Mouse (Mus musculus) myocyte (in vitro differentiated cells): ENCODE measurements around the gene Psmb1.

ENCODE experiments used
- POLR2A ChIP-seq: IDR thresholded peaks from one replicate; pipeline ENCODE4 v1.6.1; 2011; ENCODE audit warnings: low read depth, mild to moderate bottlenecking, control low read depth, moderate library complexity; ENCODE audit not compliant: insufficient read length
- POLR2AphosphoS2 ChIP-seq: IDR thresholded peaks from one replicate; pipeline ENCODE4 v1.6.1; 2011; ENCODE audit warnings: low read depth, control low read depth; ENCODE audit not compliant: insufficient read length
- REST ChIP-seq: IDR thresholded peaks from one replicate; pipeline ENCODE4 v1.6.1; 2011; ENCODE audit warnings: mild to moderate bottlenecking, control low read depth, moderate library complexity; ENCODE audit not compliant: insufficient read depth, insufficient read length
- TCF12 ChIP-seq: IDR thresholded peaks from one replicate; pipeline ENCODE4 v1.6.1; 2011; ENCODE audit warnings: mild to moderate bottlenecking, control low read depth; ENCODE audit not compliant: poor library complexity, insufficient read depth, severe bottlenecking
- USF1 ChIP-seq: IDR thresholded peaks from one replicate; pipeline ENCODE4 v1.6.1; 2011; ENCODE audit warnings: low read depth, mild to moderate bottlenecking, control low read depth, moderate library complexity

DNA sequence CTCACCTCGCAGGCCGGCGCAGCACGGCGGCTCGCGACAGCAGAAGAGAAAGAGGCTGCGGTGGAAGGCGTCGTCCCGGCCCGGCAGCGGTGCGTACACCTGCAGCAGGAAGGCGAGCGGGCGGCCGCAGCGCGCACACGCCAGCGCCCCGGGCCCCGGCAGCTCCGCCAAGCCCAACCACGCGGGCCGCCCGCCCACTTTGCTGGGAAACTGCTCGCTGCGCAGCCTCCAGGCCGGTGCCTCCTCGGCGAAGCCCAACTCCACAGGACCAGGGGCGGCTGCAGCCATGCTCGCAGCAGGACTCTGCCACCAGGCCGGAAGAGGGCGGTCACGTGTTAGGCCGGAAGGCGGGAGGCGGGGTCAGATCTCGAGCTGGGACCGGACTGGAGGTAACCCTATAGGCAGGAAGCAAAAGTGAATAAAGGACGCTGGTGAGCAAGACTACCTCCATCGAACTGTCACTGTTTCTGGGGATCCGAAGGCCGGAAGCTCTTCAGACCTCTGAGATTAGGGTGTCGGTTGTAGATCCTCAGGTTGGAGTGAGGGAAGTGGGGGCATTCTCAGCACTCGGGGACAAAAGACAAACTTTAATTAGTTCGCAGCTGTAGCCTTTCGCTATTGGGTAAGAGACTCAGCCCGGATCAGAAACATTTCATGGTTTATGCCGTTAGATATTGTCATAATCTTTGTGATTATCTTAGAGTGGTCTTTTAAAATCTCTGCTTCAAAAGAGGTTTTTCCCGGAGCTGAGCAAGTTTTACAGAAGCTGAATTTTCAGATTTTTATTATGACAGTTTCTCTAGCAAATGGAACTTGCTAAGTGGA, 27.6 kb upstream of the Psmb1 start, which contains the start of gene Pdcd2:
- peak; percentile 97 for TF ChIP-seq POLR2A
- peak; percentile 93 for TF ChIP-seq USF1
- TF ChIP-seq POLR2AphosphoS2, result peak; percentile 91
- no peak for TF ChIP-seq TCF12
- no peak for TF ChIP-seq REST
